ENCODE assay signal across 23 mouse cellular contexts in the genomic region with DNA sequence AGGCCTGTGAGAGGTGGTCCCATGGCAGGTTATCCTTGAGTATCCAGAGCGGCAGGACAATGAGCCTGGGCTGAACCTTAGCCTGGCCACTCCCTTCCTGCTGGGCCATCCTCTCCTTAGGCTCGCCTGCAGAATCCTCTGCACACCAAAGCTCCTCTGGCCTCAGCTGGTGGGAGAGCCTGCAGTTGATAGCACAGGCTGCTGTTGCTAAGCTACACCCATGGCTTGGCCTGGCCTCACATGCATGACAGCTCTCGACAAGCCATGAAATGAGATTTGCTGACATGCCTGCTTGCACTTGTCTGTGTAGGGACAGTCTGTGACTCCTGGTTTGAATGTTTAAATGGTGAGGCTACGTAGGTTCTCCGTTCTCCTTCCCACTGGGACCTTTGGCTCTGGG. TPM values are rescaled to one million over a fixed set of nuclear protein-coding genes. Genes with fewer than 3 reads are reported as not detected.
DNase-seq lines count a peak whose midpoint lies in the region; ATAC-seq lines count a peak whose summit lies in the region.
"Had no signal": no experiment of that assay in that cellular context is flagged by ENCODE, and none has a peak within 500 bp of the region (broad histone marks: within the 10 kb centered on the region; RNA-seq: fewer than 3 reads in every experiment).

No protein-coding gene starts in this region.

- peaks cover 2% of the 10 kb centered on the region for H3K4me1 ChIP-seq in embryonic facial prominence, embryonic 11.5 days (ENCODE audit: control insufficient read depth, insufficient read depth, low read length)
- H3K4me1 ChIP-seq in embryonic facial prominence, embryonic 10.5 days: peaks cover 16% of the 10 kb centered on the region
- peaks cover 14% of the 10 kb centered on the region for H3K4me1 ChIP-seq in hindbrain, embryonic 14.5 days (replicated peaks; ENCODE audit: control insufficient read depth, insufficient read depth, low read length)
- H3K4me1 ChIP-seq in midbrain, embryonic 15.5 days: peaks cover 35% of the 10 kb centered on the region

- ATAC-seq in embryonic facial prominence, embryonic 11.5 days (replicated peaks; ENCODE audit: insufficient number of reproducible peaks, low FRiP score, low TSS enrichment, low read depth): 0 out of 2 replicates have a peak, but pooled peaks have one; percentile 42
- peak; percentile 52; the same call in 1 of the 2 replicates for ATAC-seq in hindbrain, embryonic 14.5 days (ENCODE audit: low FRiP score)
- peak; percentile 60; the same call in 1 of the 2 replicates for ATAC-seq in midbrain, embryonic 15.5 days (replicated peaks)
- ATAC-seq: liver, postnatal 0 days had no signal

- H3K27ac ChIP-seq in embryonic facial prominence, embryonic 11.5 days (replicated peaks; ENCODE audit: low read depth, low read length): no peak overlapping the region
- no peak overlapping the region for H3K27ac ChIP-seq in embryonic facial prominence, embryonic 10.5 days (replicated peaks)
- H3K27ac ChIP-seq in hindbrain, embryonic 14.5 days: peak overlapping the region; percentile 66
- H3K27ac ChIP-seq in midbrain, embryonic 15.5 days: peak overlapping the region; percentile 76
- H3K27ac ChIP-seq: forebrain, embryonic 10.5 days; heart, adult 2 months; kidney, postnatal 0 days; limb, embryonic 15.5 days; stomach, embryonic 15.5 days had no signal

- no peaks in the 10 kb centered on the region for H3K36me3 ChIP-seq in embryonic facial prominence, embryonic 11.5 days (replicated peaks; ENCODE audit: control insufficient read depth, insufficient read depth, low read depth, low read length)
- no peaks in the 10 kb centered on the region for H3K36me3 ChIP-seq in embryonic facial prominence, embryonic 10.5 days (replicated peaks)
- H3K36me3 ChIP-seq in hindbrain, embryonic 14.5 days (replicated peaks; ENCODE audit: control insufficient read depth, insufficient read depth): peaks cover 15% of the 10 kb centered on the region
- H3K36me3 ChIP-seq in midbrain, embryonic 15.5 days (replicated peaks): peaks cover 13% of the 10 kb centered on the region
- H3K36me3 ChIP-seq: forebrain, embryonic 10.5 days; limb, embryonic 15.5 days; stomach, embryonic 15.5 days had no signal

- H3K27me3 ChIP-seq in embryonic facial prominence, embryonic 11.5 days (ENCODE audit: control insufficient read depth, insufficient read depth, low read length): no peaks in the 10 kb centered on the region
- peaks cover 28% of the 10 kb centered on the region for H3K27me3 ChIP-seq in embryonic facial prominence, embryonic 10.5 days (replicated peaks; ENCODE audit: low read depth, poor library complexity, severe bottlenecking)
- no peaks in the 10 kb centered on the region for H3K27me3 ChIP-seq in hindbrain, embryonic 14.5 days (ENCODE audit: control insufficient read depth, insufficient read depth, low read length)
- H3K27me3 ChIP-seq in midbrain, embryonic 15.5 days (replicated peaks): 0 out of 2 replicates have a peak, but pooled peaks cover 9% of the 10 kb centered on the region
- H3K27me3 ChIP-seq: stomach, embryonic 15.5 days had no signal

- 47% methylated on average over 5 of the region's 5 CpGs for WGBS in embryonic facial prominence, embryonic 11.5 days
- 60% methylated on average over 5 of the region's 5 CpGs for WGBS in embryonic facial prominence, embryonic 10.5 days
- 23% methylated on average over 5 of the region's 5 CpGs for WGBS in hindbrain, embryonic 14.5 days
- 21% methylated on average over 5 of the region's 5 CpGs for WGBS in midbrain, embryonic 15.5 days

- H3K9me3 ChIP-seq in embryonic facial prominence, embryonic 11.5 days (replicated peaks; ENCODE audit: control insufficient read depth, low read length): no peaks in the 10 kb centered on the region
- no peaks in the 10 kb centered on the region for H3K9me3 ChIP-seq in embryonic facial prominence, embryonic 10.5 days
- no peaks in the 10 kb centered on the region for H3K9me3 ChIP-seq in hindbrain, embryonic 14.5 days (ENCODE audit: control insufficient read depth, low read length)
- no peaks in the 10 kb centered on the region for H3K9me3 ChIP-seq in midbrain, embryonic 15.5 days
- H3K9me3 ChIP-seq: forebrain, embryonic 10.5 days; limb, embryonic 15.5 days; stomach, embryonic 15.5 days had no signal

- H3K4me3 ChIP-seq in embryonic facial prominence, embryonic 11.5 days (ENCODE audit: low read depth, low read length): no peak overlapping the region
- no peak overlapping the region for H3K4me3 ChIP-seq in embryonic facial prominence, embryonic 10.5 days
- H3K4me3 ChIP-seq in hindbrain, embryonic 14.5 days (replicated peaks; ENCODE audit: low read length): no peak overlapping the region
- no peak overlapping the region for H3K4me3 ChIP-seq in midbrain, embryonic 15.5 days
- H3K4me3 ChIP-seq: forebrain, embryonic 10.5 days; heart, adult 2 months; limb, embryonic 15.5 days; stomach, embryonic 15.5 days had no signal

- no peak overlapping the region for H3K4me2 ChIP-seq in embryonic facial prominence, embryonic 11.5 days (ENCODE audit: low read depth, low read length)
- no peak overlapping the region for H3K4me2 ChIP-seq in hindbrain, embryonic 14.5 days (replicated peaks)
- H3K4me2 ChIP-seq in midbrain, embryonic 15.5 days: no peak overlapping the region
- H3K4me2 ChIP-seq: limb, embryonic 15.5 days; stomach, embryonic 15.5 days had no signal

- DNase-seq in embryonic facial prominence, embryonic 11.5 days (ENCODE audit: low spot score): no peak
- no peak for DNase-seq in embryonic facial prominence, embryonic 10.5 days (ENCODE audit: low spot score)
- DNase-seq in MN1 (ENCODE audit: low spot score): peak; percentile 59
- no peak for DNase-seq in hindbrain, embryonic 14.5 days (ENCODE audit: low spot score)
- DNase-seq in right cerebral cortex, postnatal 4 days: no peak
- no peak for DNase-seq in adrenal gland, postnatal 14 days
- no peak for DNase-seq in kidney, adult 11 months
- DNase-seq: adrenal gland, postnatal 25 days; heart, adult 2 months; liver, postnatal 0 days; lung, postnatal 4 days had no signal

- H3K9ac ChIP-seq in embryonic facial prominence, embryonic 11.5 days (replicated peaks; ENCODE audit: low read length): no peak overlapping the region
- H3K9ac ChIP-seq in hindbrain, embryonic 14.5 days: no peak overlapping the region
- no peak overlapping the region for H3K9ac ChIP-seq in midbrain, embryonic 15.5 days
- H3K9ac ChIP-seq: limb, embryonic 15.5 days; liver, postnatal 0 days; stomach, embryonic 15.5 days had no signal

RNA-seq across cellular contexts. Expression of a gene that starts 22.0 kb away (rescaled TPM):
- 27.9 and 31.6 TPM in 2 replicates for polyA plus RNA-seq in embryonic facial prominence, embryonic 11.5 days (2014; fragmentation: Nextera tagmentation; extraction: Ambion mirVana)
- 23.7 and 27.3 TPM in 2 replicates for polyA plus RNA-seq in embryonic facial prominence, embryonic 10.5 days (2016; fragmentation: Nextera tagmentation; extraction: Ambion mirVana)
- polyA plus RNA-seq in hindbrain, embryonic 14.5 days (2014; fragmentation: Nextera tagmentation; extraction: Ambion mirVana): 79.3 and 85.9 TPM in 2 replicates
- polyA plus RNA-seq in midbrain, embryonic 15.5 days (2015; fragmentation: Nextera tagmentation; extraction: Ambion mirVana): 124 and 132 TPM in 2 replicates
- 1.3 and 4.4 TPM in 2 replicates for total RNA-seq in adrenal gland, postnatal 14 days (2021)
- total RNA-seq: CH12.LX had no signal

RNA-seq across cellular contexts. Expression of a gene that starts 32.6 kb away (rescaled TPM):
- polyA plus RNA-seq in embryonic facial prominence, embryonic 11.5 days (2014; fragmentation: Nextera tagmentation; extraction: Ambion mirVana): not detected in 2 replicates
- not detected in 2 replicates for polyA plus RNA-seq in embryonic facial prominence, embryonic 10.5 days (2016; fragmentation: Nextera tagmentation; extraction: Ambion mirVana)
- 0.23 and 0.29 TPM in 2 replicates for polyA plus RNA-seq in hindbrain, embryonic 14.5 days (2014; fragmentation: Nextera tagmentation; extraction: Ambion mirVana)
- 1.3 and 1.5 TPM in 2 replicates for polyA plus RNA-seq in midbrain, embryonic 15.5 days (2015; fragmentation: Nextera tagmentation; extraction: Ambion mirVana)
- not detected in 2 replicates for total RNA-seq in adrenal gland, postnatal 14 days (2021)
- total RNA-seq: adrenal gland, postnatal 25 days; CH12.LX; gastrocnemius, adult 8-10 months; heart, adult 2 months; left cerebral cortex, postnatal 10 days had no signal
- polyA plus RNA-seq: embryonic facial prominence, embryonic 14.5 days; heart, adult 2 months; heart, postnatal 0 days; intestine, embryonic 14.5 days; kidney, postnatal 0 days; liver, postnatal 0 days; small intestine, adult 2 months had no signal

Comparison
In these comparisons a context has a peak if more than half of its experiments do, and no peak if none do; other contexts are left out.
1. H3K27ac ChIP-seq: peak in hindbrain, embryonic 14.5 days (single experiment) and midbrain, embryonic 15.5 days (single experiment); none in embryonic facial prominence, embryonic 11.5 days (single experiment) and embryonic facial prominence, embryonic 10.5 days (single experiment).
2. Peak in every context shown above with its lines, with median percentiles within 50 percentile points of each other: ATAC-seq.